12 mouse cellular contexts compared by ENCODE assay signal in the genomic region with DNA sequence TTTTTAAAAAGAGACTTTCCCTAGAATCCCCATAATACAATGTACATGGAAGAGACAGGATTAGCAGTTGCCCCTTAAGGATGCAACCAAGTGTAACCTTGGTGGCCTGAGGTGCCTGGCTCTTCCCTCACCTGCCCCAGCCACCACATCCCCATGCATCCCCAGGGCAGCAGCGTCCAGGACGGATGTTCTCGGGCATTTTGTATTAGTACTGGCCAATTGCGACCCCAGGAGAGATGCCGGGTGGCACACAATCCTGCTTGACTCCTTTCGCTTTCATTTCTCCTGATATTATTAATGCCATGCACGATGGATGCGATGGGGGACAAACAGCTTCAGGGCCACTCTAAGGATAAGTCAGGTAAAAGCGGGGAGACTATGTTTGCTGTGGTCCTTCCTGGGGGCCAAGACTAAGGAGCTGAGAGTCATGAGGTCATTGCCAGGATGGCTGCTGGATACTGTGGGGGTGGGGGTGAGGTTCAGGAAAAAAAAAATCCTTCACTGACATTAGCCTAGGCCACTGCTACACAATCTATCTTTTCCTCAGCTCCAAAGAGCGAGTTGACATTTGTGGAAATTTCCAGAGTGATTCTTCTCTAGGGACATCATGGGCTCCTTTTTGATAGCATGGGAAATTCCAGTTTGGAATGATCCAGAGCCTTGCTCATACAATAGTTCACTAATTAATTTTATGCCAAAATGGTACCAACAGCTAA. TPM values are rescaled to one million over a fixed set of nuclear protein-coding genes. Genes with fewer than 3 reads are reported as not detected.
DNase-seq lines count a peak whose midpoint lies in the region; ATAC-seq and TF ChIP-seq lines count a peak whose summit lies in the region.
"Had no signal": no experiment of that assay in that cellular context is flagged by ENCODE, and none has a peak within 500 bp of the region (broad histone marks: within the 10 kb centered on the region; RNA-seq: fewer than 3 reads in every experiment).

No protein-coding gene starts in this region.

- 83% methylated on average over 10 of the region's 10 CpGs for WGBS in heart, postnatal 0 days
- 90% methylated on average over 10 of the region's 10 CpGs for WGBS in heart, embryonic 11.5 days (ENCODE audit: insufficient replicate concordance)
- 80% methylated on average over 10 of the region's 10 CpGs for WGBS in spleen, adult 2 months

- H3K9me3 ChIP-seq in heart, postnatal 0 days (replicated peaks; ENCODE audit: control insufficient read depth, low read length) = no peaks in the 10 kb centered on the region
- no peaks in the 10 kb centered on the region for H3K9me3 ChIP-seq in heart, embryonic 11.5 days (replicated peaks; ENCODE audit: control insufficient read depth, low read length)
- H3K9me3 ChIP-seq: embryonic facial prominence, embryonic 10.5 days; limb, embryonic 12.5 days; megakaryocyte, embryonic 14.5 days had no signal

- H3K4me2 ChIP-seq in heart, postnatal 0 days (ENCODE audit: low read depth, low read length) = peak overlapping the region; percentile 40
- no peak overlapping the region for H3K4me2 ChIP-seq in heart, embryonic 11.5 days
- H3K4me2 ChIP-seq: limb, embryonic 12.5 days had no signal

- TF ChIP-seq CTCF in heart, postnatal 0 days (IDR thresholded peaks at IDR 0.05; ENCODE audit: low read depth) = no peak
- TF ChIP-seq CTCF in left cerebral cortex, adult 2 months (IDR thresholded peaks at IDR 0.05) = no peak
- TF ChIP-seq CTCF in spleen, adult 2 months (IDR thresholded peaks at IDR 0.05; ENCODE audit: extremely low read depth, insufficient read depth, insufficient read length, insufficient replicate concordance) = no peak

- no peak for DNase-seq in heart, postnatal 0 days (ENCODE audit: low spot score)
- DNase-seq in left cerebral cortex, adult 2 months (ENCODE audit: extremely low spot score in 1 of 2, low spot score in 2 of 2) = no peak
- no peak for DNase-seq in left cerebral cortex, postnatal 36 days (ENCODE audit: low spot score in 2 of 2)
- no peak for DNase-seq in spleen, adult 2 months (ENCODE audit: low read depth in 1 of 2, low spot score in 2 of 2)
- DNase-seq in spleen, postnatal 4 days (ENCODE audit: low spot score in 2 of 2) = no peak
- no peak for DNase-seq in testis, postnatal 14 days (ENCODE audit: low spot score)
- no peak for DNase-seq in adrenal gland, adult 2 months
- DNase-seq: cerebellum, adult 8-10 months had no signal

- H3K27me3 ChIP-seq in heart, postnatal 0 days (ENCODE audit: control insufficient read depth, insufficient read depth, low read length) = no peaks in the 10 kb centered on the region
- no peaks in the 10 kb centered on the region for H3K27me3 ChIP-seq in heart, embryonic 11.5 days (ENCODE audit: control insufficient read depth, insufficient read depth, low read length)
- no peaks in the 10 kb centered on the region for H3K27me3 ChIP-seq in spleen, adult 2 months (ENCODE audit: control insufficient read depth, insufficient read depth, low read length)
- H3K27me3 ChIP-seq: limb, embryonic 12.5 days had no signal

- intact Hi-C loops in left cerebral cortex, adult 2 months (cut with DNase I) = no loop called here
- intact Hi-C loops in left cerebral cortex, postnatal 36 days (cut with DNase I) = no loop called here

- peak overlapping the region; percentile 5; the same call in 1 of the 2 replicates for H3K27ac ChIP-seq in heart, postnatal 0 days (ENCODE audit: low read depth)
- no peak overlapping the region for H3K27ac ChIP-seq in heart, embryonic 11.5 days (ENCODE audit: low read depth, low read length)
- H3K27ac ChIP-seq in left cerebral cortex, adult 2 months = peak overlapping the region; percentile 65
- H3K27ac ChIP-seq in spleen, adult 2 months (ENCODE audit: insufficient read depth, low read length) = peak overlapping the region; percentile 17; the same call in 1 of the 2 replicates
- H3K27ac ChIP-seq: embryonic facial prominence, embryonic 10.5 days; limb, embryonic 12.5 days had no signal

- no peak overlapping the region for H3K9ac ChIP-seq in heart, postnatal 0 days (replicated peaks; ENCODE audit: low read depth, low read length)
- H3K9ac ChIP-seq in heart, embryonic 11.5 days (ENCODE audit: low read depth, low read length) = no peak overlapping the region
- H3K9ac ChIP-seq: limb, embryonic 12.5 days had no signal

- no peak for ATAC-seq in heart, postnatal 0 days (ENCODE audit: insufficient read depth, low read depth)
- no peak for ATAC-seq in heart, embryonic 11.5 days (replicated peaks; ENCODE audit: insufficient number of reproducible peaks, low FRiP score, low TSS enrichment)

- TF ChIP-seq EP300 in heart, postnatal 0 days (IDR thresholded peaks at IDR 0.05; ENCODE audit: low read depth) = no peak

- no peak for TF ChIP-seq POLR2A in spleen, adult 2 months (IDR thresholded peaks at IDR 0.05; ENCODE audit: low read depth, low read length)

- no peaks in the 10 kb centered on the region for H3K36me3 ChIP-seq in heart, postnatal 0 days (replicated peaks; ENCODE audit: control insufficient read depth, insufficient read depth, low read length)
- H3K36me3 ChIP-seq in heart, embryonic 11.5 days (ENCODE audit: control insufficient read depth, insufficient read depth, low read length) = no peaks in the 10 kb centered on the region
- H3K36me3 ChIP-seq in spleen, adult 2 months (ENCODE audit: control insufficient read depth, insufficient read depth, low read length) = no peaks in the 10 kb centered on the region
- H3K36me3 ChIP-seq: embryonic facial prominence, embryonic 10.5 days; limb, embryonic 12.5 days had no signal

- H3K4me3 ChIP-seq in heart, postnatal 0 days (ENCODE audit: low read depth, low read length) = peak overlapping the region; percentile 32
- no peak overlapping the region for H3K4me3 ChIP-seq in heart, embryonic 11.5 days (ENCODE audit: low read depth, low read length)
- H3K4me3 ChIP-seq in left cerebral cortex, adult 2 months = peak overlapping the region; percentile 26
- peak overlapping the region; percentile 40 for H3K4me3 ChIP-seq in spleen, adult 2 months (ENCODE audit: extremely low read depth, insufficient read depth, insufficient read length)
- H3K4me3 ChIP-seq: limb, embryonic 12.5 days; megakaryocyte, embryonic 14.5 days had no signal

- H3K4me1 ChIP-seq in heart, postnatal 0 days (ENCODE audit: control insufficient read depth, insufficient read depth) = peaks cover 43% of the 10 kb centered on the region
- H3K4me1 ChIP-seq in heart, embryonic 11.5 days (ENCODE audit: control insufficient read depth, insufficient read depth, low read length) = peaks cover 11% of the 10 kb centered on the region; the same call in 1 of the 2 replicates
- H3K4me1 ChIP-seq in spleen, adult 2 months (ENCODE audit: control insufficient read depth, insufficient read depth, insufficient read length) = peaks cover 4% of the 10 kb centered on the region; the same call in 1 of the 2 replicates

RNA-seq across cellular contexts. Expression of a gene that starts 1.7 kb away (rescaled TPM):
- total RNA-seq in heart, postnatal 0 days (2014; rRNA removed; ENCODE audit: low replicate concordance) = 4.5 and 5.6 TPM in 2 replicates
- polyA plus RNA-seq in heart, postnatal 0 days (2015; fragmentation: Nextera tagmentation; extraction: Ambion mirVana) = 0.82 TPM in 2 replicates
- polyA plus RNA-seq in heart, embryonic 11.5 days (2014; fragmentation: Nextera tagmentation; extraction: Ambion mirVana) = 0.11 and 0.25 TPM in 2 replicates
- 1 to 10 TPM; 3.1 to 4.1 TPM for total RNA-seq in left cerebral cortex, adult 2 months (2021)
- total RNA-seq in left cerebral cortex, postnatal 36 days (2021) = 1 to 10 TPM; 3.2 to 4.8 TPM
- 6.1 and 9.0 TPM in 2 replicates for polyA plus RNA-seq in spleen, adult 2 months (2012; rRNA removed)
- 1 to 10 TPM; 4.6 TPM for total RNA-seq in adrenal gland, adult 2 months (2021)
- 1.8 and 2.9 TPM in 2 replicates for polyA plus RNA-seq in adrenal gland, adult 2 months (2012; rRNA removed)
